Mouse (Mus musculus) megakaryocyte, embryonic 14.5 days (primary cell): ENCODE data around the gene Sdf2.

Experiments
- FLI1 ChIP-seq: IDR thresholded peaks from 2 replicates; pipeline ENCODE4 v1.6.1; 2012; ENCODE audit warnings: low read length, inconsistent platforms, mixed read lengths
- GATA1 ChIP-seq: IDR thresholded peaks from 3 replicates; pipeline ENCODE4 v1.6.1; 2012; ENCODE audit warnings: mixed read lengths, low read length, inconsistent platforms, borderline replicate concordance

GRCm38 (mm10) chr11:78265571-78265970, 20.0 kb downstream of the Sdf2 start:
- TF ChIP-seq GATA1 (no peak), FLI1 (no peak)
